Mouse (Mus musculus) kidney, postnatal 0 days (tissue): Measurements from ENCODE around the gene E130114P18Rik. TPM values are rescaled to one million over a fixed set of nuclear protein-coding genes. Genes with fewer than 3 reads are reported as not detected.

Experiments
- ATAC-seq: fragments of 200-750 bp; cut with Nextera tagmentation; replicated peaks from 2 replicates; pipeline ENCODE4 v1.8.0; 2017; ENCODE audit warnings: low read depth, moderate number of reproducible peaks, moderate TSS enrichment, moderate library complexity; ENCODE audit not compliant: low FRiP score
- DNase-seq: peaks from one replicate; pipeline ENCODE4 v3.0.0-alpha.2; 2016; ENCODE audit warnings: low spot score
- H3K27ac ChIP-seq: fragments of 300-500 bp; sonication (generic); 2 replicates; pipeline ENCODE4 v1.5.1; 2014; ENCODE audit warnings: mild to moderate bottlenecking
- H3K27me3 ChIP-seq: fragments of 300-500 bp; sonication (generic); 2 replicates; pipeline ENCODE4 v1.6.1; 2014; ENCODE audit warnings: low read length, mixed read lengths; ENCODE audit not compliant: insufficient read depth
- H3K36me3 ChIP-seq: fragments of 300-500 bp; sonication (generic); 2 replicates; pipeline ENCODE4 v1.6.1; 2014; ENCODE audit warnings: low read length, mixed read lengths; ENCODE audit not compliant: insufficient read depth
- H3K4me1 ChIP-seq: fragments of 300-500 bp; sonication (generic); replicated peaks from 2 replicates; pipeline ENCODE4 v1.6.1; 2014; ENCODE audit warnings: antibody characterized with exemption, low read length, mixed read lengths; ENCODE audit not compliant: insufficient read depth
- H3K4me2 ChIP-seq: fragments of 300-500 bp; sonication (generic); 2 replicates; pipeline ENCODE4 v1.6.1; 2014; ENCODE audit warnings: mild to moderate bottlenecking, low read length, moderate library complexity, mixed read lengths
- H3K4me3 ChIP-seq: fragments of 300-500 bp; sonication (generic); replicated peaks from 2 replicates; pipeline ENCODE4 v1.5.1; 2014; ENCODE audit warnings: low read depth, low read length
- H3K9ac ChIP-seq: fragments of 300-500 bp; sonication (generic); 2 replicates; pipeline ENCODE4 v1.6.1; 2014; ENCODE audit warnings: low read depth, low read length
- H3K9me3 ChIP-seq: fragments of 300-500 bp; sonication (generic); replicated peaks from 2 replicates; pipeline ENCODE4 v1.6.1; 2016; ENCODE audit warnings: low read length, inconsistent platforms, mixed read lengths
- CTCF ChIP-seq: IDR thresholded peaks from 2 replicates; pipeline ENCODE4 v1.5.1; 2016; ENCODE audit warnings: antibody characterized with exemption, low read depth, mild to moderate bottlenecking, moderate library complexity
- WGBS: fragments of 180-500 bp; shearing (Covaris S2); extraction: QIAGEN DNeasy Blood & Tissue Kit; methylation state at CpG from one replicate; pipeline ENCODE4 v1.1.7; 2014; 5-methylcytosine and 5-hydroxymethylcytosine counted together
- polyA plus RNA-seq: library from polyadenylated mRNA; unstranded; fragments of >200 nt; fragmentation: Nextera tagmentation; extraction: Ambion mirVana; gene quantifications from 2 replicates; pipeline ENCODE4 v1.2.1, GENCODE M21; 2015

Gene E130114P18Rik
- polyA plus RNA-seq, 1 experiment from 2014 or later: 0.38 TPM

DNA sequence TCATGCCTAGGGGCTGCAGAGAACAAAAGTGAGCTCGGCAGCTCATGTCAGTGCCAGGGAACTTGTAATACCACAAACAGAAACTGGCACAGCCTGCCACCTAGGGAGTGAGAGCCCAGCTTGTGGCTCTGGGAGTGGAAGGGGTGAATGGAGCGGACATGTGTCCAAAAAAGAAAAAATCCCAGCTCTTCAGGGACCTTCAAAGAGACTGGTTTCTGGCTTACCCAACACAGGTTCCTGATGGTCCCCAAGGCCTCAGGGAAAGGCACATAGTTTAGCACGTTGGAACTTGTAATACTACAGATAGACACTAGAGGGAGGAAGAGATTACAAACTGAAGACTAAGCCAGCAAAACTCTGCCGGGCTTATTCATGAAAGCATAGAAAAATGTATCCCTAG, 213.2 kb downstream of the E130114P18Rik start:
- Histone ChIP-seq H3K4me2 (no peak overlapping the region), H3K9ac (no peak overlapping the region), H3K4me3 (no peak overlapping the region), H3K36me3 (no peaks in the 10 kb centered on the region), H3K27ac (no peak overlapping the region), H3K27me3 (no peaks in the 10 kb centered on the region), H3K4me1 (no peaks in the 10 kb centered on the region), H3K9me3 (no peaks in the 10 kb centered on the region)
- 37% methylated on average over 4 of the region's 4 CpGs for WGBS
- TF ChIP-seq CTCF: peak; percentile 73
- DNase-seq (peak; percentile 78), ATAC-seq (no peak)

GRCm38 (mm10) chr4:97564199-97564598, 213.7 kb downstream of the E130114P18Rik start:
- Histone ChIP-seq H3K4me3 (no peak overlapping the region), H3K4me2 (no peak overlapping the region), H3K27ac (no peak overlapping the region), H3K4me1 (no peaks in the 10 kb centered on the region), H3K36me3 (no peaks in the 10 kb centered on the region), H3K27me3 (no peaks in the 10 kb centered on the region), H3K9me3 (no peaks in the 10 kb centered on the region), H3K9ac (no peak overlapping the region)
- ATAC-seq: no peak
- 88% methylated on average over 6 of the region's 6 CpGs for WGBS
- DNase-seq: no peak
- no peak for TF ChIP-seq CTCF

DNA sequence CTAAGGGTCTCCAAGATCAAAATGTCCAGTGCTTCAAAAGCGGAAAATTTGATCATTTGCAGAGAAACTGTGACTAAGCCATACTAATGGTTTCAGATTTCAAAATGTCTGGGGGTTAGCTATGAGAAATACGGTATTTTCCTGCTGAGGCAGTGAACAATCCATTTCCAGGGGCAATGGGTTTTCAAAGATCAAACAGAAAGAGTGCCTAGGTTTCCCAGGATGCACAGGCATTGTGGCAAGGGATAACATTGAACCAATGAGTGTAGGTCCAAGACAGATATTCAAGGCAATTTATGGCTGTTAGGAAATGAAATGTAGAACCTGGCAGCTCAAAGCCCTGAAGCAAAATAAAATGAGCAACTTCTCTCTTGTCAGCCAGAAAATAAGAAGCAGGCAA, 220.3 kb downstream of the E130114P18Rik start:
- Histone ChIP-seq H3K4me1 (no peaks in the 10 kb centered on the region), H3K4me3 (no peak overlapping the region), H3K27ac (no peak overlapping the region), H3K4me2 (no peak overlapping the region), H3K27me3 (no peaks in the 10 kb centered on the region), H3K9ac (no peak overlapping the region), H3K36me3 (no peaks in the 10 kb centered on the region), H3K9me3 (no peaks in the 10 kb centered on the region)
- TF ChIP-seq CTCF: no peak
- ATAC-seq: no peak
- 72% methylated on average over 2 of the region's 2 CpGs for WGBS
- no peak for DNase-seq

- H3K4me1 ChIP-seq: no peaks in the 10 kb centered on the region
- no peaks in the 10 kb centered on the region for H3K27me3 ChIP-seq
- H3K36me3 ChIP-seq: no peaks in the 10 kb centered on the region
- no peak overlapping the region for H3K4me3 ChIP-seq
- no peak overlapping the region for H3K9ac ChIP-seq
- no peak for TF ChIP-seq CTCF
- H3K4me2 ChIP-seq: no peak overlapping the region
- H3K27ac ChIP-seq: no peak overlapping the region
- H3K9me3 ChIP-seq: no peaks in the 10 kb centered on the region
- ATAC-seq (no peak), DNase-seq (peak; percentile 16)
- WGBS: 43% methylated on average over 5 of the region's 5 CpGs
These were observed 233.9 kb downstream of the E130114P18Rik start for GRCm38 (mm10) chr4:97544016-97544415.

GRCm38 (mm10) chr4:97532072-97532471, 245.8 kb downstream of the E130114P18Rik start:
- Histone ChIP-seq H3K4me3 (no peak overlapping the region), H3K9ac (no peak overlapping the region), H3K4me2 (no peak overlapping the region), H3K27me3 (no peaks in the 10 kb centered on the region), H3K9me3 (no peaks in the 10 kb centered on the region), H3K36me3 (no peaks in the 10 kb centered on the region), H3K4me1 (no peaks in the 10 kb centered on the region), H3K27ac (no peak overlapping the region)
- no peak for DNase-seq
- no peak for TF ChIP-seq CTCF
- WGBS: 40% methylated on average over 2 of the region's 2 CpGs
- ATAC-seq: no peak

- ATAC-seq (no peak), DNase-seq (no peak)
- H3K27me3 ChIP-seq: no peaks in the 10 kb centered on the region
- H3K36me3 ChIP-seq: no peaks in the 10 kb centered on the region
- WGBS: 90% methylated on average over 2 of the region's 2 CpGs
- no peak overlapping the region for H3K9ac ChIP-seq
- TF ChIP-seq CTCF: no peak
- no peaks in the 10 kb centered on the region for H3K4me1 ChIP-seq
- H3K4me3 ChIP-seq: no peak overlapping the region
- H3K27ac ChIP-seq: no peak overlapping the region
- H3K9me3 ChIP-seq: no peaks in the 10 kb centered on the region
- H3K4me2 ChIP-seq: no peak overlapping the region
These were observed 249.4 kb downstream of the E130114P18Rik start for GRCm38 (mm10) chr4:97528517-97528916.

Other genes starting within 250 kb of the E130114P18Rik start
- gene Nfia, start 5.3 kb downstream of the E130114P18Rik start, polyA plus RNA-seq: 25.9 and 29.1 TPM in 2 replicates